Mouse (Mus musculus): Measurements from ENCODE around the gene Olfr1179.
"Not testable (repeated sequence)": the region's sequence is repeated elsewhere in the genome, so short reads cannot be mapped to it uniquely, and the experiment has no call there.

Gene Olfr1179

DNA sequence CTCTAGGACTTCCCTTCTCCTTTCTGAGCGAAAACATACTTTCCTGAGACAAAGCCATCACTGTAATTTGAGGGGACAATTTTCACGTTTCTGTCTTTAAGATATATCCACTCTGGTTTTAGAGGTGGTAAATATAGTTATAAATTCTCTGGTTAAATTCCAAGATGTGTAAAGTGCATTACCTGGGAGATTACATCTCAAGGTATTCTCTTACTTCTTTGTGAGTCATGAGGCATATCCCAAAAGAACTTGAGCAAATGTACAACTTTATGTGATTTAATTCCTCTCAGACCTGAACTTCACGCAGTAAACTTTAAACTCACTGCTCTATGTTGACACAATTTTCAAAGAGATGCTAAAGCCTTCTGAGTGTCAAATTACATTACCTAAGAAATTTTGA is at the start of gene Olfr1179:
TSS of gene Olfr1179 (minus strand) at position 101 of the 400 bp plus-strand sequence.
- DNase-seq (ENCODE audit: low spot score): no peak

GRCm38 (mm10) chr2:88454567-88454966 is 48.3 kb upstream of the Olfr1179 start, which contains the start of gene Olfr1183:
TSS of gene Olfr1183 (plus strand) at chr2:88454867.
- not testable (repeated sequence) for DNase-seq (ENCODE audit: low spot score)

- no peak for DNase-seq (ENCODE audit: low spot score)
Observed at GRCm38 (mm10) chr2:88449031-88449430, 42.8 kb upstream of the Olfr1179 start, which contains the start of gene Gm13757. TSS of gene Gm13757 (minus strand) at chr2:88449131.

DNA sequence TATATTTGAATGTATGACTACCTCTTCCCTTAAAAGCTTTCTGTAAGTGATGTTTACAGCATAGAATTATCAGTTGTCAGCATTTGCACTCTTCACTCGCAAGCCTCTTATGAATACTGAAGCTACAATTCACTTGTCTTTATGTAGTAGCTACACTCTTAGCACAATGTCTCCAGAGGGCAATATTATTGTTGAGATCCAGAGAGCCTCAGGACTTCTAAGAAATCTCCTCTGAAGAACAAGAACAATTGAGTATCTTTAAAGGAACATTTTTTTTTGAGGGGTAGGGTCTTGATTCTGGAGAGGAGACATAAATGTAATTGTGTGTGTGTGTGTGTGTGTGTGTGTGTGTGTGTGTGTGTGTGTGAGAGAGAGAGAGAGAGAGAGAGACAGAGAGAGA is 19.8 kb upstream of the Olfr1179 start, which contains the start of gene Olfr1181:
TSS of gene Olfr1181 (minus strand) at position 101 of the 400 bp plus-strand sequence.
- no peak for DNase-seq (ENCODE audit: low spot score)

DNA sequence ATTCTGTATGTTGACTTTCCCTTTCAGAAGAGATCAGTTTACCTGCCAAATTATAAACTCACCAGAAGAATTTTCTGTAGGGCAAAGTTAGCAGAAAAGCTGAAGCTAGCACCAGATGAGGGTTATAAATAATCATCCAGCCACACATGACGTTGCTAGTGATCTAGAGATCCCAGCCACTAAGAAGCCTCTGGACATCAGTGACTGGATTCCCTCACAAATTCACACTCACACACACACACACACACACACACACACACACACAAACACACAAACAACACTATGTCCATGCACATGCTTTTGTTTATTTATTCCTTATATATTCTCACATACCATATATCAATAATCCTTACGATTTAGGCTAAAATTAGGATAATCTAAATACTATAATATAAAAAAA is 12.8 kb upstream of the Olfr1179 start, which contains the start of gene Olfr1180:
TSS of gene Olfr1180 (minus strand) at position 101 of the 400 bp plus-strand sequence.
- DNase-seq (ENCODE audit: low spot score): no peak

DNA sequence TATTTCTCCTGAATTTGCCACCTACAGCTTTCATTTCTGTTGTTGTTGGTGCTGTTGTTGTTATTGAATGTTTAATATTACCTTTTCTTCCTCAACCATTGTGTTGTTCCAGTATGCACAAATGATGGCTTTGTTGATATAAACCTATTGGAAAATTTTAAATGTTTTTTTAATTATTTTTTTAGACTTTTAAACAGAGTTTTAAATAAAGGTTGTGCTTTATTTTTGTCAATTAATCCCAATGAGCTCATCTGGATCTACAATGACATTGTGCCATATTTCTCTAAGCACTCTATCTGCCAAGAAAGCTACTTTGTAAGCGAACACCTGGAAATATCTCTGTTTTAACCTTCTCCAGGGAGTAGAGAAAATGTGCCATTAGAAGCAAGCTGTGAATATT is 19.5 kb downstream of the Olfr1179 start, which contains the start of gene Olfr1178:
TSS of gene Olfr1178 (plus strand) at position 301 of the 400 bp plus-strand sequence.
- no peak for DNase-seq (ENCODE audit: low spot score)

- DNase-seq (ENCODE audit: low spot score): peak; percentile 75
Observed at GRCm38 (mm10) chr2:88356304-88356703, 49.9 kb downstream of the Olfr1179 start.
